Mouse (Mus musculus): ENCODE measurements around the gene Fam45a.

Fam45a gene

GRCm38 (mm10) chr19:60811098-60812035, at the start of gene Fam45a:
TSS of gene Fam45a (plus strand) at chr19:60811585.
- peak; percentile 91 to 97 for DNase-seq (ENCODE audit: low spot score in 2 of 2)

GRCm38 (mm10) chr19:60773366-60773765, 38.0 kb upstream of the Fam45a start:
- no peak for DNase-seq (ENCODE audit: low spot score in 2 of 2)

GRCm38 (mm10) chr19:60782034-60782433, 29.4 kb upstream of the Fam45a start:
- no peak for DNase-seq (ENCODE audit: low spot score in 2 of 2)

- no peak for DNase-seq (ENCODE audit: low spot score in 2 of 2)
Measured at GRCm38 (mm10) chr19:60784712-60785111, 26.7 kb upstream of the Fam45a start.

GRCm38 (mm10) chr19:60787465-60788150, 23.8 kb upstream of the Fam45a start:
- no peak for DNase-seq (ENCODE audit: low spot score in 2 of 2)

GRCm38 (mm10) chr19:60788214-60788960, 23.0 kb upstream of the Fam45a start:
- DNase-seq (ENCODE audit: low spot score in 2 of 2): no peak

- no peak for DNase-seq (ENCODE audit: low spot score in 2 of 2)
Measured at GRCm38 (mm10) chr19:60789452-60789851, 21.9 kb upstream of the Fam45a start.

GRCm38 (mm10) chr19:60789919-60790506, 21.4 kb upstream of the Fam45a start:
- peak; percentile 66 to 72 for DNase-seq (ENCODE audit: low spot score in 2 of 2)

GRCm38 (mm10) chr19:60790551-60791161, 20.7 kb upstream of the Fam45a start, which contains the start of gene Eif3a:
TSS of gene Eif3a (minus strand) at chr19:60790658.
- DNase-seq (ENCODE audit: low spot score in 2 of 2): peak; percentile 91 to 96

GRCm38 (mm10) chr19:60791164-60791563, 20.2 kb upstream of the Fam45a start:
- DNase-seq (ENCODE audit: low spot score in 2 of 2): no peak

GRCm38 (mm10) chr19:60793170-60793707, 18.1 kb upstream of the Fam45a start:
- no peak for DNase-seq (ENCODE audit: low spot score in 2 of 2)

- DNase-seq (ENCODE audit: low spot score in 2 of 2): no peak
Measured at GRCm38 (mm10) chr19:60795244-60795643, 16.1 kb upstream of the Fam45a start.

- DNase-seq (ENCODE audit: low spot score in 2 of 2): no peak
Measured at GRCm38 (mm10) chr19:60797415-60797814, 14.0 kb upstream of the Fam45a start.

GRCm38 (mm10) chr19:60799867-60800569, 11.4 kb upstream of the Fam45a start:
- DNase-seq (ENCODE audit: low spot score in 2 of 2): peak in 1 of 2 experiments; percentile 28

GRCm38 (mm10) chr19:60804903-60805302, 6.5 kb upstream of the Fam45a start:
- no peak for DNase-seq (ENCODE audit: low spot score in 2 of 2)

GRCm38 (mm10) chr19:60809927-60810326, 1.5 kb upstream of the Fam45a start:
- DNase-seq (ENCODE audit: low spot score in 2 of 2): no peak

- no peak for DNase-seq (ENCODE audit: low spot score in 2 of 2)
Measured at GRCm38 (mm10) chr19:60812036-60812389, 628 bp downstream of the Fam45a start.

- DNase-seq (ENCODE audit: low spot score in 2 of 2): no peak
Measured at GRCm38 (mm10) chr19:60813133-60813532, 1.7 kb downstream of the Fam45a start.

- DNase-seq (ENCODE audit: low spot score in 2 of 2): no peak
Measured at GRCm38 (mm10) chr19:60818677-60819076, 7.3 kb downstream of the Fam45a start.

GRCm38 (mm10) chr19:60837747-60838146, 26.4 kb downstream of the Fam45a start:
- DNase-seq (ENCODE audit: low spot score in 2 of 2): peak; percentile 81 to 93
